Mouse (Mus musculus) MEL (cell line): ENCODE measurements at regions not wholly inside any gene's neighbourhood (a gene's known extent, or its start where the extent isn't known, plus 50 kb on each side); places are given as distances from the start of the nearest gene placed in this dataset.

Experiments used
- MAX ChIP-seq: IDR thresholded peaks from 2 replicates; pipeline ENCODE4 v1.6.1; 2011; ENCODE audit warnings: low read length, improper control_type of control experiment
- TBP ChIP-seq: IDR thresholded peaks from 2 replicates; pipeline ENCODE4 v1.8.0; 2011; ENCODE audit warnings: low read depth, low read length, improper control_type of control experiment

DNA sequence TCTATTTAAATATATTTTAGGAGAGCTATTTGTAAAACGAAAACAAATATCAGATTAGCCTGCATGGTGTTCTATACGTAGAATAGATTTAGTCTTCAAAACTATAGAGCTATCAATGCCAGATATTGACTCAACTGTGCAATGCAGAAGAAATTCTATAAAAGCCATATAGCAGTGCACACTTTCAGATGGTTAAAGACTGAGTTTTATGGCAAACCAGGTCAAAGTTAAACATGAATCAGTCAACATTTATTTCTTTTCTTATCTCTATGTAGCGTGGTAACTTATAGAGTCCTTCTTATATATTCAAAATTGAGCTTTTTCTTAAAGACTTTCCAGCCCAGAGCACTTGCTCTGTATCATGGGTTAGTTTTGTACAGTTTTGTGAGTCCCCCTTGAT, 705.5 kb upstream of the Fbxo33 start:
- no peak for TF ChIP-seq MAX
- no peak for TF ChIP-seq TBP
